Mouse (Mus musculus): Measurements from ENCODE around the gene Ttc29. TPM values are rescaled to one million over a fixed set of nuclear protein-coding genes. Genes with fewer than 3 reads are reported as not detected.

Ttc29 gene
- polyA plus RNA-seq, 1 experiment from 2014 or later, result not detected

- Histone ChIP-seq H3K27ac (no peak overlapping the region), H3K27me3 (no peaks in the 10 kb centered on the region), H3K36me3 (no peaks in the 10 kb centered on the region), H3K4me2 (replicated peaks) (no peak overlapping the region), H3K4me3 (no peak overlapping the region), H3K9me3 (no peaks in the 10 kb centered on the region), H3K9ac (no peak overlapping the region), H3K4me1 (no peaks in the 10 kb centered on the region)
- 72% methylated on average over 2 of the region's 2 CpGs for WGBS
- ATAC-seq (ENCODE audit: insufficient number of reproducible peaks, insufficient read depth, low FRiP score, low TSS enrichment), result no peak
These were observed 71.7 kb downstream of the Ttc29 start for GRCm38 (mm10) chr8:78284805-78285204.

- H3K27me3 ChIP-seq, result no peaks in the 10 kb centered on the region
- H3K4me3 ChIP-seq, result no peak overlapping the region
- no peaks in the 10 kb centered on the region for H3K9me3 ChIP-seq
- no peaks in the 10 kb centered on the region for H3K36me3 ChIP-seq
- no peak overlapping the region for H3K27ac ChIP-seq
- H3K9ac ChIP-seq, result no peak overlapping the region
- H3K4me1 ChIP-seq, result no peaks in the 10 kb centered on the region
- ATAC-seq (ENCODE audit: insufficient number of reproducible peaks, insufficient read depth, low FRiP score, low TSS enrichment), result no peak
- no peak overlapping the region for H3K4me2 ChIP-seq (replicated peaks)
- 80% methylated on average over 4 of the region's 4 CpGs for WGBS
These were observed 72.3 kb downstream of the Ttc29 start for GRCm38 (mm10) chr8:78285366-78285765.

- ATAC-seq (ENCODE audit: insufficient number of reproducible peaks, insufficient read depth, low FRiP score, low TSS enrichment), result no peak
- no peak overlapping the region for H3K27ac ChIP-seq
- H3K4me2 ChIP-seq (replicated peaks), result no peak overlapping the region
- no peak overlapping the region for H3K9ac ChIP-seq
- no peaks in the 10 kb centered on the region for H3K4me1 ChIP-seq
- no peaks in the 10 kb centered on the region for H3K9me3 ChIP-seq
- H3K4me3 ChIP-seq, result no peak overlapping the region
- WGBS, result 71% methylated on average over 10 of the region's 10 CpGs
- no peaks in the 10 kb centered on the region for H3K36me3 ChIP-seq
- H3K27me3 ChIP-seq, result no peaks in the 10 kb centered on the region
These were observed 76.4 kb downstream of the Ttc29 start for GRCm38 (mm10) chr8:78289374-78289971.

DNA sequence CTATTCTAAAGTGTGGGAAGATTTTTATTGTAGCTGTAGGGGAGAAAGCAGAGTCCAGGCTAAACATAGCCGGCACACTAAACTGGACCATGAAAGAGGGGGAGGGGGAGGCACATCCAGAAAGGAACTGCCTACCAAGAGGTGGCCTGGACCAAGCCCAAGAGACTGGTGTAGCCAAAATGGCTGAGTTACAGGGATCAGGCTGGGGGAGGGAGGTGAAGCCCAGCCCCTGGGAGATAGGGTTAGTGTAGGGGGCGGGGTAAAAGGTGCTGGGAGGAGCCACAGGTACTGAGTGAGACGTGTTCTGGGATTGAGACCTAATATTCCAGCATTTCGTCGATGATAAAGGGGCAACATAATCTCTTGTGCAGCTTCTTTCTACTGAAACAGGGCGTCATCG is 77.2 kb downstream of the Ttc29 start:
- H3K4me1 ChIP-seq, result no peaks in the 10 kb centered on the region
- ATAC-seq (ENCODE audit: insufficient number of reproducible peaks, insufficient read depth, low FRiP score, low TSS enrichment), result no peak
- no peak overlapping the region for H3K27ac ChIP-seq
- H3K4me2 ChIP-seq (replicated peaks), result no peak overlapping the region
- WGBS, result 60% methylated on average over 7 of the region's 7 CpGs
- no peaks in the 10 kb centered on the region for H3K9me3 ChIP-seq
- H3K27me3 ChIP-seq, result no peaks in the 10 kb centered on the region
- no peaks in the 10 kb centered on the region for H3K36me3 ChIP-seq
- H3K9ac ChIP-seq, result no peak overlapping the region
- no peak overlapping the region for H3K4me3 ChIP-seq

DNA sequence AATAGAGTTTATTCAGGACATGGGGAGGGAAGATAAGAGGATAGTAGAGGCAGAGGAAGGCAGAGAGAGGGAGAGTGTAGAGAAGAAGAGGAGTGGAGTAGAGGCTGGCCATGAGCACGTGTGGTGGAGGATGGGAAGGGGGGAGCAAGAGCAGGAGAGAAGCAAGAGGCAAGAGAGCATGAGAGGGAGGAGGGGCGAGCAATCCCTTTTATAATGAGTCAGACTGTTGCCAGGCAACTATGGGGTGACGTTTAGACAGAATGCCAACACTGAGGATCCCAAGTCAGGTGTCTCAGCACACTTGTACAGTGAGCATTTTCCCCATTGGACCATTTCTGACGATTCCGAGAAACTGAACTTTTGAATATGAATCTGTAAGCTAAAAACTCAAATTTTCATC is 82.4 kb downstream of the Ttc29 start:
- no peaks in the 10 kb centered on the region for H3K4me1 ChIP-seq
- WGBS, result 69% methylated on average over 5 of the region's 5 CpGs
- no peak for ATAC-seq (ENCODE audit: insufficient number of reproducible peaks, insufficient read depth, low FRiP score, low TSS enrichment)
- H3K27me3 ChIP-seq, result no peaks in the 10 kb centered on the region
- H3K27ac ChIP-seq, result no peak overlapping the region
- H3K9me3 ChIP-seq, result no peaks in the 10 kb centered on the region
- no peak overlapping the region for H3K4me3 ChIP-seq
- no peaks in the 10 kb centered on the region for H3K36me3 ChIP-seq
- no peak overlapping the region for H3K9ac ChIP-seq
- H3K4me2 ChIP-seq (replicated peaks), result no peak overlapping the region

DNA sequence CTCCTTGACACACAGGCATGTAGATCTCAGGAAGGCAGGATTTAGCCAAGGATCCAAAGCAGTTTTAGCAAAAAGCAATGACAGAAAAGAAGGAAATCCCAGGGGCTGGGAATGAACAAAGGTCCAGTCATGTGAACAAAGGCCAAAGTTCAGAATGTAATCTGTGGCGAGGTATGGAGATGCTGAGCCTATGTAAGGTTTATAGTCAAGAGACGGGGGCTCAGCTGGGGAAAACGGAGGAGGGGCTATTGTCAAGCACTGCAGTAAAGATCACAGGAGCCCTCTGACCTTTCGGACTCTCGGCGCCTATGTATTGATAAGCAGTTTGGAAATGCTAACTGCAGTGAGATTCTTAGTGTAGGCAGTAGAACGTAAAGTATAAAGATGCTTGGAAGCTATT is 90.5 kb downstream of the Ttc29 start:
- 36% methylated on average over 7 of the region's 7 CpGs for WGBS
- H3K27ac ChIP-seq, result no peak overlapping the region

GRCm38 (mm10) chr8:78306604-78307003 is 93.5 kb downstream of the Ttc29 start:
- no peaks in the 10 kb centered on the region for H3K4me1 ChIP-seq
- no peaks in the 10 kb centered on the region for H3K27me3 ChIP-seq
- WGBS, result 64% methylated on average over 10 of the region's 10 CpGs
- H3K27ac ChIP-seq, result no peak overlapping the region
- H3K9me3 ChIP-seq, result no peaks in the 10 kb centered on the region
- H3K4me2 ChIP-seq (replicated peaks), result no peak overlapping the region
- H3K4me3 ChIP-seq, result no peak overlapping the region
- no peak for ATAC-seq (ENCODE audit: insufficient number of reproducible peaks, insufficient read depth, low FRiP score, low TSS enrichment)
- no peak overlapping the region for H3K9ac ChIP-seq
- no peaks in the 10 kb centered on the region for H3K36me3 ChIP-seq

More for the DNA sequence above, 90.5 kb downstream of the Ttc29 start:
- Histone ChIP-seq H3K4me3 (no peak overlapping the region), H3K36me3 (no peaks in the 10 kb centered on the region), H3K9me3 (no peaks in the 10 kb centered on the region), H3K9ac (no peak overlapping the region), H3K4me1 (no peaks in the 10 kb centered on the region), H3K4me2 (replicated peaks) (no peak overlapping the region), H3K27me3 (no peaks in the 10 kb centered on the region)
- no peak for ATAC-seq (ENCODE audit: insufficient number of reproducible peaks, insufficient read depth, low FRiP score, low TSS enrichment)

DNA sequence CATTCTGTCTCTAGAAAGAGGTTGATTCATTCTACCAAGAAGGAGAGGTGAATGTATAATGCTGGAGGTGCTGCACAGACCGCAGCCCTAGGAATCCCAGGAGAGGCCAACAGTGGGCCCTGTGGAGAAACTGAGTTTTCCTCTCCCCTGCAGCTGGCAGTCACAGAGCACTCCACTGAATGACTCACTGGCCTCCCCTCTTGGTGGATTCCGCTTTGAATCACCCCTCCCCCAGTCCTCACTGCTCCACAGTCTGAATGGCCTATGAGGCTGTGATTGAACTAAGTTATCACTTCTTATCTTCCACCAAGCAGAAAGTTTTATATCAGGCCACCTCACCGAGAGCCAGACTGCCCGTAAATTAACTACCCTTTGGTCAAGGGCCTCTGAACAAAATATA is 94.0 kb downstream of the Ttc29 start:
- H3K9ac ChIP-seq, result no peak overlapping the region
- H3K27ac ChIP-seq, result no peak overlapping the region
- H3K27me3 ChIP-seq, result no peaks in the 10 kb centered on the region
- no peaks in the 10 kb centered on the region for H3K36me3 ChIP-seq
- no peaks in the 10 kb centered on the region for H3K9me3 ChIP-seq
- whole genome bisulfite sequencing, result 60% methylated on average over 4 of the region's 4 CpGs
- no peak overlapping the region for H3K4me3 ChIP-seq
- no peak overlapping the region for H3K4me2 ChIP-seq (replicated peaks)
- no peaks in the 10 kb centered on the region for H3K4me1 ChIP-seq
- no peak for ATAC-seq (ENCODE audit: insufficient number of reproducible peaks, insufficient read depth, low FRiP score, low TSS enrichment)

GRCm38 (mm10) chr8:78309539-78309938 is 96.4 kb downstream of the Ttc29 start:
- ATAC-seq (ENCODE audit: insufficient number of reproducible peaks, insufficient read depth, low FRiP score, low TSS enrichment), result no peak
- 64% methylated on average over 6 of the region's 6 CpGs for WGBS
- no peak overlapping the region for H3K4me2 ChIP-seq (replicated peaks)

GRCm38 (mm10) chr8:78315576-78315975 is 102.5 kb downstream of the Ttc29 start:
- H3K27ac ChIP-seq, result no peak overlapping the region
- 0 out of 2 replicates have a peak, but pooled peaks cover 5% of the 10 kb centered on the region for H3K4me1 ChIP-seq
- ATAC-seq (ENCODE audit: insufficient number of reproducible peaks, insufficient read depth, low FRiP score, low TSS enrichment), result no peak
- H3K36me3 ChIP-seq, result no peaks in the 10 kb centered on the region
- no peak overlapping the region for H3K4me2 ChIP-seq (replicated peaks)
- no peak overlapping the region for H3K4me3 ChIP-seq
- WGBS, result 60% methylated on average over 9 of the region's 9 CpGs
- H3K9ac ChIP-seq, result no peak overlapping the region
- no peaks in the 10 kb centered on the region for H3K9me3 ChIP-seq
- H3K27me3 ChIP-seq, result no peaks in the 10 kb centered on the region

More at GRCm38 (mm10) chr8:78309539-78309938, 96.4 kb downstream of the Ttc29 start:
- 0 out of 2 replicates have a peak, but pooled peaks cover 2% of the 10 kb centered on the region for H3K4me1 ChIP-seq
- H3K36me3 ChIP-seq, result no peaks in the 10 kb centered on the region
- H3K27ac ChIP-seq, result no peak overlapping the region
- H3K27me3 ChIP-seq, result no peaks in the 10 kb centered on the region
- no peaks in the 10 kb centered on the region for H3K9me3 ChIP-seq
- H3K9ac ChIP-seq, result no peak overlapping the region
- H3K4me3 ChIP-seq, result no peak overlapping the region

GRCm38 (mm10) chr8:78317666-78318065 is 104.6 kb downstream of the Ttc29 start:
- H3K9ac ChIP-seq, result no peak overlapping the region
- 84% methylated on average over 2 of the region's 2 CpGs for WGBS
- no peaks in the 10 kb centered on the region for H3K36me3 ChIP-seq
- H3K27ac ChIP-seq, result no peak overlapping the region
- no peaks in the 10 kb centered on the region for H3K9me3 ChIP-seq
- ATAC-seq (ENCODE audit: insufficient number of reproducible peaks, insufficient read depth, low FRiP score, low TSS enrichment), result no peak
- no peak overlapping the region for H3K4me3 ChIP-seq
- no peak overlapping the region for H3K4me2 ChIP-seq (replicated peaks)
- H3K4me1 ChIP-seq, result 0 out of 2 replicates have a peak, but pooled peaks cover 5% of the 10 kb centered on the region
- no peaks in the 10 kb centered on the region for H3K27me3 ChIP-seq

- WGBS, result 86% methylated on average over 3 of the region's 3 CpGs
- no peaks in the 10 kb centered on the region for H3K36me3 ChIP-seq
- H3K9me3 ChIP-seq, result no peaks in the 10 kb centered on the region
- no peak overlapping the region for H3K4me3 ChIP-seq
- no peak overlapping the region for H3K9ac ChIP-seq
- no peaks in the 10 kb centered on the region for H3K4me1 ChIP-seq
- H3K4me2 ChIP-seq (replicated peaks), result no peak overlapping the region
- H3K27ac ChIP-seq, result no peak overlapping the region
- no peaks in the 10 kb centered on the region for H3K27me3 ChIP-seq
- no peak for ATAC-seq (ENCODE audit: insufficient number of reproducible peaks, insufficient read depth, low FRiP score, low TSS enrichment)
These were observed 110.3 kb downstream of the Ttc29 start for GRCm38 (mm10) chr8:78323391-78323790.

All from embryonic facial prominence, embryonic 12.5 days (tissue).